Mouse (Mus musculus): ENCODE measurements around the gene Dpm3. TPM values are rescaled to one million over a fixed set of nuclear protein-coding genes. Genes with fewer than 3 reads are reported as not detected.

Dpm3 gene
- polyA plus RNA-seq, 1 experiment = 440 TPM

DNA sequence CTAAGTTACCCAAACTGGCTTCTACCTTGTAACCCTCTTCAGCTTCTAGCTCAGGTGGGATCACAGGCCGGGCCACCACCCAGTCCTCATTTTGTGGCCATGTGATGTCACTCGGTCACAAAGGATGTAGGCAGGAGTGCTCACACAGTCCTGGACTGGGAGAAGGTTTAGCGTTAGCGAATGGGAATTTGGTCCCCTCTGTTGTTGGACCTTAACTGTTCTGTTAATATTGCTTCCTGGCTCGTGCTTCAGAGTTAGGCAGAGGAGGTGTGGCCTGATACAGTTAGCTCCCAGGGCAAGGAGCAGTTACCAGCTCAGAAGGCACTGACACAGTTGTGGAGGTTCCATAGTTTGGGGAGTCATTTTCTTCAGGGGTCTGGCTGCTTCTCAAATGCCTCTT, 35.0 kb downstream of the Dpm3 start:
- no peak overlapping the region for H3K4me3 ChIP-seq (ENCODE audit: low read depth, low read length)
- H3K4me1 ChIP-seq (ENCODE audit: control insufficient read depth, insufficient read depth, insufficient read length, low read length) = peaks cover 28% of the 10 kb centered on the region
- H3K27ac ChIP-seq (ENCODE audit: insufficient read depth, low read depth, low read length) = peak overlapping the region; percentile 85
- no peaks in the 10 kb centered on the region for H3K36me3 ChIP-seq (ENCODE audit: control insufficient read depth, insufficient read depth, low read length)
- WGBS = 35% methylated on average over 5 of the region's 5 CpGs
- TF ChIP-seq CTCF (IDR thresholded peaks at IDR 0.05; ENCODE audit: extremely low read depth, insufficient read length, insufficient replicate concordance, low read depth, low read length) (no peak), POLR2A (IDR thresholded peaks at IDR 0.05; ENCODE audit: low read depth, low read length) (no peak)
- H3K27me3 ChIP-seq (ENCODE audit: control insufficient read depth, insufficient read depth, low read length) = no peaks in the 10 kb centered on the region

- H3K4me1 ChIP-seq (ENCODE audit: control insufficient read depth, insufficient read depth, insufficient read length, low read length) = peaks cover 31% of the 10 kb centered on the region
- no peaks in the 10 kb centered on the region for H3K36me3 ChIP-seq (ENCODE audit: control insufficient read depth, insufficient read depth, low read length)
- H3K27ac ChIP-seq (ENCODE audit: insufficient read depth, low read depth, low read length) = peak overlapping the region; percentile 29; the same call in 1 of the 2 replicates
- 59% methylated on average over 8 of the region's 8 CpGs for WGBS
- H3K4me3 ChIP-seq (ENCODE audit: low read depth, low read length) = no peak overlapping the region
- TF ChIP-seq CTCF (IDR thresholded peaks at IDR 0.05; ENCODE audit: extremely low read depth, insufficient read length, insufficient replicate concordance, low read depth, low read length) = no peak
- no peak for TF ChIP-seq POLR2A (IDR thresholded peaks at IDR 0.05; ENCODE audit: low read depth, low read length)
- H3K27me3 ChIP-seq (ENCODE audit: control insufficient read depth, insufficient read depth, low read length) = no peaks in the 10 kb centered on the region
These were observed 36.6 kb downstream of the Dpm3 start for GRCm38 (mm10) chr3:89295685-89296230.

GRCm38 (mm10) chr3:89296761-89297396, 37.7 kb downstream of the Dpm3 start:
- TF ChIP-seq POLR2A (IDR thresholded peaks at IDR 0.05; ENCODE audit: low read depth, low read length) = no peak
- no peak for TF ChIP-seq CTCF (IDR thresholded peaks at IDR 0.05; ENCODE audit: extremely low read depth, insufficient read length, insufficient replicate concordance, low read depth, low read length)
- H3K27me3 ChIP-seq (ENCODE audit: control insufficient read depth, insufficient read depth, low read length) = no peaks in the 10 kb centered on the region
- no peak overlapping the region for H3K27ac ChIP-seq (ENCODE audit: insufficient read depth, low read depth, low read length)

GRCm38 (mm10) chr3:89298908-89299307, 39.8 kb downstream of the Dpm3 start:
- Histone ChIP-seq H3K36me3 (ENCODE audit: control insufficient read depth, insufficient read depth, low read length) (no peaks in the 10 kb centered on the region), H3K4me1 (ENCODE audit: control insufficient read depth, insufficient read depth, insufficient read length, low read length) (peaks cover 23% of the 10 kb centered on the region; the same call in 1 of the 2 replicates), H3K27me3 (ENCODE audit: control insufficient read depth, insufficient read depth, low read length) (no peaks in the 10 kb centered on the region), H3K27ac (ENCODE audit: insufficient read depth, low read depth, low read length) (peak overlapping the region; percentile 67), H3K4me3 (ENCODE audit: low read depth, low read length) (no peak overlapping the region)
- TF ChIP-seq POLR2A (IDR thresholded peaks at IDR 0.05; ENCODE audit: low read depth, low read length) (no peak), CTCF (IDR thresholded peaks at IDR 0.05; ENCODE audit: extremely low read depth, insufficient read length, insufficient replicate concordance, low read depth, low read length) (no peak)
- 67% methylated on average over 6 of the region's 6 CpGs for WGBS

More at GRCm38 (mm10) chr3:89296761-89297396, 37.7 kb downstream of the Dpm3 start:
- WGBS = 41% methylated on average over 11 of the region's 11 CpGs
- Histone ChIP-seq H3K4me1 (ENCODE audit: control insufficient read depth, insufficient read depth, insufficient read length, low read length) (peaks cover 31% of the 10 kb centered on the region), H3K4me3 (ENCODE audit: low read depth, low read length) (no peak overlapping the region), H3K36me3 (ENCODE audit: control insufficient read depth, insufficient read depth, low read length) (no peaks in the 10 kb centered on the region)

- Histone ChIP-seq H3K36me3 (ENCODE audit: control insufficient read depth, insufficient read depth, low read length) (no peaks in the 10 kb centered on the region), H3K27me3 (ENCODE audit: control insufficient read depth, insufficient read depth, low read length) (no peaks in the 10 kb centered on the region), H3K4me3 (ENCODE audit: low read depth, low read length) (peak overlapping the region; percentile 51), H3K27ac (ENCODE audit: insufficient read depth, low read depth, low read length) (peak overlapping the region; percentile 96), H3K4me1 (ENCODE audit: control insufficient read depth, insufficient read depth, insufficient read length, low read length) (peaks cover 24% of the 10 kb centered on the region)
- WGBS = 2% methylated on average over 14 of the region's 14 CpGs
- no peak for TF ChIP-seq CTCF (IDR thresholded peaks at IDR 0.05; ENCODE audit: extremely low read depth, insufficient read length, insufficient replicate concordance, low read depth, low read length)
- TF ChIP-seq POLR2A (IDR thresholded peaks at IDR 0.05; ENCODE audit: low read depth, low read length) = peak; percentile 33; the same call in 1 of the 2 replicates
These were observed 40.3 kb downstream of the Dpm3 start for GRCm38 (mm10) chr3:89299499-89299898.

DNA sequence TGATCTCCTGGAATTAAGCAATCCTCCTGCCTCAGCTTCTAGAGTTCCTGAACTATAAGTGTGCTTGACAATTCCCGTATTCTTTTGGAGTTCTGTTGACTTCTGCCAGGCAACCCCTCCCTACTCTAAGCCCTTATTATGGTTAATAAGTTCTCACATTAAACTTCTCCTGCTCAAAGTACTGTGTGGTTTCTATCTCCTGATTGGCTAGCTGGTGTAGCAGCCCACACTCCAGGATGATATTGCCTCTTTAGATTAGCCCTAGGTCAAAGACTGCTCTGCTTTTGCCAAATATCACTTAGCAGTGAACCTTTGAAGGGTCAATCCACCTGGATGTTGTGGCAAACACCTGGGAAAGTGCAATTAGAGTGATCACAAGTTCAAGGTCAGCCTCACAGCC, 40.9 kb downstream of the Dpm3 start:
- Histone ChIP-seq H3K27ac (ENCODE audit: insufficient read depth, low read depth, low read length) (peak overlapping the region; percentile 89), H3K27me3 (ENCODE audit: control insufficient read depth, insufficient read depth, low read length) (no peaks in the 10 kb centered on the region), H3K4me1 (ENCODE audit: control insufficient read depth, insufficient read depth, insufficient read length, low read length) (peaks cover 29% of the 10 kb centered on the region), H3K36me3 (ENCODE audit: control insufficient read depth, insufficient read depth, low read length) (no peaks in the 10 kb centered on the region), H3K4me3 (ENCODE audit: low read depth, low read length) (no peak overlapping the region)
- WGBS = 11% methylated on average over 1 of the region's 1 CpGs
- TF ChIP-seq CTCF (IDR thresholded peaks at IDR 0.05; ENCODE audit: extremely low read depth, insufficient read length, insufficient replicate concordance, low read depth, low read length) = no peak
- no peak for TF ChIP-seq POLR2A (IDR thresholded peaks at IDR 0.05; ENCODE audit: low read depth, low read length)

GRCm38 (mm10) chr3:89300514-89300913, 41.4 kb downstream of the Dpm3 start:
- no peaks in the 10 kb centered on the region for H3K27me3 ChIP-seq (ENCODE audit: control insufficient read depth, insufficient read depth, low read length)
- H3K27ac ChIP-seq (ENCODE audit: insufficient read depth, low read depth, low read length) = peak overlapping the region; percentile 89
- no peaks in the 10 kb centered on the region for H3K36me3 ChIP-seq (ENCODE audit: control insufficient read depth, insufficient read depth, low read length)
- TF ChIP-seq POLR2A (IDR thresholded peaks at IDR 0.05; ENCODE audit: low read depth, low read length) (no peak), CTCF (IDR thresholded peaks at IDR 0.05; ENCODE audit: extremely low read depth, insufficient read length, insufficient replicate concordance, low read depth, low read length) (no peak)
- WGBS = 39% methylated on average over 2 of the region's 2 CpGs
- H3K4me1 ChIP-seq (ENCODE audit: control insufficient read depth, insufficient read depth, insufficient read length, low read length) = peaks cover 33% of the 10 kb centered on the region
- no peak overlapping the region for H3K4me3 ChIP-seq (ENCODE audit: low read depth, low read length)

All from small intestine, adult 2 months (tissue).